Mouse (Mus musculus) liver, postnatal 0 days (tissue): ENCODE measurements around the gene Gm11562.
"Not testable (repeated sequence)": the region's sequence is repeated elsewhere in the genome, so short reads cannot be mapped to it uniquely, and the experiment has no call there.

Experiments
- CTCF ChIP-seq: sonication (generic); IDR thresholded peaks from 2 replicates; pipeline ENCODE4 v1.5.1; 2016; ENCODE audit warnings: antibody characterized with exemption, low read depth
- EP300 ChIP-seq: IDR thresholded peaks from 2 replicates; pipeline ENCODE4 v1.6.1; 2016; ENCODE audit warnings: antibody characterized with exemption, low read depth, mild to moderate bottlenecking

DNA sequence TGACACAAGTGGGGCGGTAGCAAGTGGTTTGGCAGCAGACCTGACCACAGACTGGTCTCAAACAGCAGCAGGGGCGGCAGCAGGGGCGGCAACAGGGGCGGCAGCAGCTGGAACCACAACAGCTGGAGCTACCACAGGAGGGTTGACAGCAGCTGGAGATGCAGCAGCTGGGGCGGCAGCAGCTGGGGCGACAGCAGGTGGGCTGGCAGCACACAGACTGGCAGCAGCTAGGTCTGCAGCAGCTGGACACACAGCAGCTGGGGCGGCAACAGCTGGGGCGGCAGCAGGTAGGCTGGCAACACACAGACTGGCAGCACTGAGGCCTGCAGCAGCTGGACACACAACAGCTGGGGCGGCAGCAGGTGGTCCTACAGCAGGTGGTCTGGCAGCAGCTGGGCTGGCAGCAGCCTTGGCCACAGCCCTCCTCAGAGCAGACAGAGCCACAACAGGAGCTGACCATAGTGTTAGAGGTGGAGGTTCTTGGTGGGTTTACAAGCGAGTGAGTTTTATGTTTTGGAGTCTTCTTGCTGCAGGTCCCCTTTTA is 38.3 kb upstream of the Gm11562 start, which contains the start of gene Gm11563:
- not testable (repeated sequence) for TF ChIP-seq CTCF, EP300
